Mouse (Mus musculus) heart, adult 8-10 months (tissue): ENCODE measurements around the gene Bcar1. TPM values are rescaled to one million over a fixed set of nuclear protein-coding genes. Genes with fewer than 3 reads are reported as not detected.

Experiments
- DNase-seq: peaks from one replicate; pipeline ENCODE4 v3.0.0; 2022; ENCODE audit warnings: low spot score
- total RNA-seq, 4 experiments: library from RNA; stranded (reverse); gene quantifications; 2 replicates each; pipeline ENCODE4 v1.2.4; 2022

Gene Bcar1
- total RNA-seq = 10 to 100 TPM; 18.5 to 21.8 (median 19.5) TPM

GRCm38 (mm10) chr8:111743792-111744696 lies at the start of gene Bcar1:
Bcar1 (minus strand) TSS chr8:111743809.
- peak; percentile 73 for DNase-seq

GRCm38 (mm10) chr8:111789639-111790038 lies 46.0 kb upstream of the Bcar1 start:
- no peak for DNase-seq

- DNase-seq = no peak
Measured at GRCm38 (mm10) chr8:111789200-111789599, 45.6 kb upstream of the Bcar1 start.

- DNase-seq = no peak
Measured at GRCm38 (mm10) chr8:111788497-111788896, 44.9 kb upstream of the Bcar1 start.

GRCm38 (mm10) chr8:111788085-111788484 lies 44.5 kb upstream of the Bcar1 start:
- no peak for DNase-seq

GRCm38 (mm10) chr8:111787683-111788082 lies 44.1 kb upstream of the Bcar1 start:
- DNase-seq = no peak

- DNase-seq = no peak
Measured at GRCm38 (mm10) chr8:111786701-111787588, 43.3 kb upstream of the Bcar1 start.

GRCm38 (mm10) chr8:111786116-111786515 lies 42.5 kb upstream of the Bcar1 start:
- no peak for DNase-seq

- no peak for DNase-seq
Measured at GRCm38 (mm10) chr8:111782671-111783394, 39.2 kb upstream of the Bcar1 start.

- no peak for DNase-seq
Measured at GRCm38 (mm10) chr8:111782161-111782560, 38.6 kb upstream of the Bcar1 start.

GRCm38 (mm10) chr8:111780697-111781424 lies 37.3 kb upstream of the Bcar1 start:
- no peak for DNase-seq

GRCm38 (mm10) chr8:111779690-111780089 lies 36.1 kb upstream of the Bcar1 start:
- no peak for DNase-seq

- no peak for DNase-seq
Measured at GRCm38 (mm10) chr8:111778801-111779200, 35.2 kb upstream of the Bcar1 start.

GRCm38 (mm10) chr8:111776492-111776891 lies 32.9 kb upstream of the Bcar1 start:
- no peak for DNase-seq

GRCm38 (mm10) chr8:111775766-111776165 lies 32.2 kb upstream of the Bcar1 start:
- DNase-seq = no peak

- no peak for DNase-seq
Measured at GRCm38 (mm10) chr8:111773476-111773875, 29.9 kb upstream of the Bcar1 start.

GRCm38 (mm10) chr8:111773057-111773456 lies 29.4 kb upstream of the Bcar1 start:
- DNase-seq = no peak

GRCm38 (mm10) chr8:111772083-111772482 lies 28.5 kb upstream of the Bcar1 start:
- no peak for DNase-seq

GRCm38 (mm10) chr8:111771625-111772020 lies 28.0 kb upstream of the Bcar1 start:
- no peak for DNase-seq

- DNase-seq = no peak
Measured at GRCm38 (mm10) chr8:111770958-111771624, 27.5 kb upstream of the Bcar1 start.
